Mouse (Mus musculus): ENCODE results near the gene Axdnd1. TPM values are rescaled to one million over a fixed set of nuclear protein-coding genes. Genes with fewer than 3 reads are reported as not detected.
"Not testable (repeated sequence)": the region's sequence is repeated elsewhere in the genome, so short reads cannot be mapped to it uniquely, and the experiment has no call there.

Axdnd1 gene
- polyA plus RNA-seq, 1 experiment = 0.06 TPM

DNA sequence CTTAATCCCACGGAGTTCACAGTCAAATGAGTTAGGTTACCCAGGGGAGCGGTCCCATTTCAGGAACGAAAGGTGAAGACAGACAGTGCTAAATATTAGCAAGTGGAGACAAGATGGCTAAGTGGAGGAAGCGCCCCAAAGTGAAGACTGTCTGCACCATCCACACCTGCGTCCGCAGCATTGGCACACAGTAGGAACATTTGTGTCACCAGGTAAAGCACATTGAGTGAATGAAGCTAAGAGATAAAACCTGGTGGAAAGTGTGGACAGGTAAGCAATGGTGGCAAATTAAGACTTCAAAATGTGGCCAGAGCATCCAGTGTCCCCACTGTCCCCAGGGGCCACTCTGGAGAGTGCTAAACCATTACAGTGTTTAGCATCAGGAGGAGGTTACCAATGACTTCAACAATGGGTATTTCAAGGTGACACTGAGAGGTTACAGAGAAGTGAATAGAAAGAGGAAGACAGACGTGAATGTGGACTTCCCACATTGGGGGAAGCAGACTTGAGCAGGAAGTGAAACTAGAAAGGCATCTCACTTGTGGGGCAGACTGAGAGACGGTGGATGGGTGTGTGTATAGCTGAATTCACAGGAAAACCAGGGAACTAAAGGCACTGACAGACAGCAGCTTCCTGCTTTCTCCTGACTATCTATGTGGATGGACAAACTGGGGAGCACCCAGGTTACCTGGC, 16.2 kb upstream of the Axdnd1 start:
- no peak for DNase-seq (ENCODE audit: low spot score)

DNA sequence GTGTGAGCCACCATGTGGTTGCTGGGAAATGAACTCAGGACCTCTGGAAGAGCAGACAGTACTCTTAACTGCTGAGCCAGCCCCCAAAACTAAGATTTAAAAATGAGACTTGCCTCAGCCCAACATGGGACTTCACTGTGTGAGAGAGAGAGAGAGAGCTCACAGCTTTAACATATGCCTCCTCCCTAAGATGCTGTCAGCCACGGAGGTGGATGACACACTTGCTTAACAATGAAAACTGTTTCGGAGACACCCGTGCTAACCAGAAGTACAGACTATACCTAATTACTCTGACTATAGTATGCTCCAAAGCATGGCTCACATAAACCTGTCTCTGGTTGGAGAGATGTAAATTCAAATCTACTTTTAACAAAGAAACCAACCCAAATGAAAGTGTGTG, 12.5 kb upstream of the Axdnd1 start:
- DNase-seq (ENCODE audit: low spot score) = no peak

DNA sequence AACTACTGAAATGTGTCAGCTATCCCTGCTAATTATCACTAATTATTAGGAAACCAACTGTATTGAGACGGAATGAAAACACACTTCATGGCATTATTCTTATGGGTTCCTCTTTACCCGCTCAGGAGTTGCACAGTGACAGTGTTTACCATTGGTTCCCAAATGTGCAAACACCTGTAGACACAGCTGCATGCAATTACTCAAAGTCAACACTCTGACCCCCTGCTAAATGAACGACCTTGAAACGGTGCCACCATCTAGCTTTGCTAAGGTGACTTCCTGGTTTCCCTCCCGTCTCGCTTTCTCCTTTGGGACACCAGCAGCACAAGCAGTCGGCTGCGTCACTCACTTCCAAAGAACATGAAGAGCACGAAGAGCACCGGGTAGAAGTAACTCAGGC, 11.5 kb upstream of the Axdnd1 start:
- no peak for DNase-seq (ENCODE audit: low spot score)

DNA sequence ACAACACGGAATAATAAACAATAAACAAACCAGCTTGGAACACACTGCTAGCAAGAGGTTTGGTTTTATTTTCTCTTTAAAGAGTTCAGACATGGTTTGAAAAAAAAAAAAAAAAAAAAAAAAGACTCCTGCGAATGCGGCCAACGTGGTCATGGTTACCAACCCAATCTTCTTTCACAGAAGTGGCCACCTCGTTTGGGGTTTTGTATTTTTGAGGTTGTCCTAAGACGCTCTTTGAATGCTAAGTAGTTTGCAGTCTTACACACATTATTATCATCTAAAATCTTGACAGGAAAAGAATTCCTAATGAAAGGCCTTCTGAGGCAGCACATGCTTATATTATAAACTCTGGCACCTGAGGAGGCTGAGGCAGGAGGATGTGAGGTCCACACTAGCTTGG, 7.5 kb upstream of the Axdnd1 start:
- DNase-seq (ENCODE audit: low spot score) = no peak

DNA sequence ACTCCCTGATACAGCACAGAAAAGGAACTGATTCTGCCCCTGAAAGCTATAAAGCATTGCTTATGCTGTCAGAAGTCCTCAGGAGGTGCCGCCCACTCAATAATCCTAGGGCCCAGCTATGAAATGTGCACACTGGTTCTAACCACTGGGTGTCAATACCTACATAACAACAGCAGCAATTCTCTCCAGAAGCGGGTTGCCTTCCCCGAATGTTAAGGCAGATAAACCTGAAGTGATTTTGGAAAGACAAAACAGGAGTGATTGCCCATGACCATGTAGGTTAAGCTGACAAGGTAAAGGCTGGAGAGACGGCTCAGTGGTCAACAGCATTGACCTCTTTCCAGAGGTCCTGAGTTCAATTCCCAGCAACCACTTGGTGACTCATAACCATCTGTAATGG, 4.8 kb upstream of the Axdnd1 start:
- no peak for DNase-seq (ENCODE audit: low spot score)

DNA sequence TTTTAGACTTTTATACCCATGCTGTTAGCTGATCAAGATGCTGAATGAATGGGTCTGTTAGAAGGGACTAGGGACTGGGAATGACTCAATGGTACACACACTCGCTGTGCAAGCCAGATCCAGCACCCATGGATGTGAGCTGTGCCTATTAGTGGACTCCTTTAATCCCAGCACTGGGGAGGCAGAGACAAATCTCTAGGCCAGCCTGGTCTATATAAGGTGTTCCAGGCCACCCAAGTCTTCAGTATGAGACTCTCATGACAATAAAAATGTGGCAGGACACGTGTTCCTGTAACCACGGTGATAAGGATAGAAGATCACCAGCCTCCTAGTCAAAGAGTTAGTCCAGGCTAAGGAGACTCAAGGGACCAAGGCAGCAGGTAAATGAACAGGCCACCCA, 3.1 kb upstream of the Axdnd1 start:
- DNase-seq (ENCODE audit: low spot score) = no peak

DNA sequence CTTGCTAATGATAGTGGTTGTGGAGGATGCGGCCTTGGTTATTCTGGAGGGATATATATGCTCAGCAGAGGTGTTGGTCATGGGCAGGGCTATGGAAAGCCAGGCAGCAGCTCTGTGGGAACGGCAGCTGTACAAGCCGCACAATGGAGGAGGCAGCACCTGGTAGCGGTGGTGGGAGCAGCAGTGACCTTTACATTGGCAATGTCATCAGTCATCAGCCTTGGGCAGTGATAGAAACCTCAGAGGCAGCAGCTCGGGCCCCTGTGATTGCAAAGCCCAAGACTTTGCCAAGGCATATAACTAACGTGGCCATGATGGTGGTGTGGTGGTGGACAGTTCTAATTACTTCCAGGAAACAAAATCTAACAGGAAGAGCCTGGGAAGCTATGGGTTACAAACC, 2.5 kb upstream of the Axdnd1 start:
- no peak for DNase-seq (ENCODE audit: low spot score)

DNA sequence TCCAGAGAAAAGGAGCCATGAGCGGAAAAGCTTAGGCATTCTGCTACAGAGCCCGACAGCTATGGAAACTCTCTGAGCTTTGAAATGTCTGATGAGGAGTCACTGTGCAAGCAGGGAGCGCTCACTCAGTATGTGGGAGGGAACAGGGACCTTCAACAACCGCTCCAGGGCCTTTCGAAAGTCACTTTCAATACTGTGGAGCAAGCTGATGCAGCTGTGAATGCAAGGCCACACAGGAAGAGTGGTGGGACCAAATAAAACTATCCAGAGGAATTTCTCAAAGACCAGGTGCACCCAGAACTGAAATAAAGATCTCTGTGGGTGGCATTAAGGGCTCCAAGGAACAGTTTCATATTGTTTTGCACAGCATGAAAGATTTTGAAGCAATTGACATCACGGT, 1.9 kb upstream of the Axdnd1 start:
- no peak for DNase-seq (ENCODE audit: low spot score)

DNA sequence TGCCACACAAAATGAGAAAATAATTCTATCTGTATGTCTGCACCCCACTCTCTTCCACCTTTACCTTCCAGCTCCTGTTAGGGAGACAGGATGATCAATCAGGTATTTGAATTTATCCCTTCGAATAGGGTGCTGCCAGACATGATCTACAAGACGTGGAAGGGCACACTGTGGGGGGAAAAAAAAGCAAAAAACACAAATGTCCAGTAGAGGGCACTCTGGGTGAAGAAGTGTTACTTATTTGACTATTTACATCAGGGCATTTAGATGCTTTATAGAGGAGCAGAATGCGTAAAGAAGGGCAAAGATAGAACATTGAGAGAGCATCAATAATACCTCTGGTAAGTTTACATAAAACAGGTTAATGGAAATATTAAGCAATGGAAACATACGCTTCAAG, 2.8 kb downstream of the Axdnd1 start:
- no peak for DNase-seq (ENCODE audit: low spot score)

DNA sequence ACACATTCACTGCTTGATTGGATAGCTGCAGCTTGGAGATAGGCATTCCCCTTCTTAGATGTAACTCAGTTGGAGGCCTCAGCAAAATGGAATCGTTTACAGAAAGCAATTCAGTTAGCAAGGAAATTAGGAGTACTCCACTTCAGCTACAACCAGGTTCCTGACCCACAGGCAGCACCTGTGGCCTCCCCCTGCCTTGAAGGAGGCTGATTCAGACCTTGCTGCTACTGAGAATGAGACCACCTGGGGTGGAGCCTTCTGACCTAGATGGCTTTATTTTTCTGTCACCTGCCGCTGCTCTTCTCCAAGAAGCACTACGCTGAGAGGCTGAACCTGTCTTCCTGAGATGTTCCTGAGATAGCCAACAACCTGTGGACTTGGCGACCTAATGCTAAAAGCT, 12.4 kb downstream of the Axdnd1 start:
- DNase-seq (ENCODE audit: low spot score) = no peak

DNA sequence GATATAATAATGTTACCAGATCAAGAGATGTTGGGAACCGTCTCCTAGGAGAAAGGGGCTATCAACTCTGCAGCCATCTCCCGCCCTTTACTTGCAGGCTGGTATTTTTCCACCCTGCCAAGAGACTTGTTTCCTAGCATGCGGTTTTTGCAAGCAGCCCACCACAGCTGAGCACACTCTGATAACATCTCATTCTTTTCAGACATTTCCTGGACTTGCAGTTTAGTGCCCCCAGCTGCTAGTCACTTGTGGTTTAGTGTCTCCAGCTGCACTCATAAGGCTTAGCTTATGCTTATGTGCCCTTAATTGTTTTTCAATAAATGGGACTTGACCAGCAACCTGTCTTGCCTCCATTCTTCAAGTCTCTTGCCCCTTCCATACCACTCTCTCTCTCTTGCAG, 13.0 kb downstream of the Axdnd1 start:
- no peak for DNase-seq (ENCODE audit: low spot score)

DNA sequence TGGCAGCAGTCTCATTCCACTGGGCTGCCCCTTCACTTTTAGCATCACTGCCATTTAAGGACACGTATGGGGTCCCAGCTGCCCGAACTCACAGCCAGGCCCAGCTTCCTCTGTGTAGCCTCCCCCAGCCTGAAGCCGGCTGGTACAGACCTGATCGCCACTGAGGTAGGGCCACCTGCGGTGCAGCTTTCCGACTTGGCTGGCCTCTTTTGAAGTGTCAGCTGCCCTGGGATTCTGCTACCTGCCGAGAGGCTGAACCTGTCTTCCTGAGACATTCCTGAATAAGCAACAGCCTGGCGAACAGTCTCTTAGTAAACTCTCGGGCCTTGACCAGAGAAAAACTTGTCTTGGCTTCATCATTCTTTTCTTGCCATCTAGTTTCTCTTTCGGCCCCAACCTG, 17.7 kb downstream of the Axdnd1 start:
- no peak for DNase-seq (ENCODE audit: low spot score)

DNA sequence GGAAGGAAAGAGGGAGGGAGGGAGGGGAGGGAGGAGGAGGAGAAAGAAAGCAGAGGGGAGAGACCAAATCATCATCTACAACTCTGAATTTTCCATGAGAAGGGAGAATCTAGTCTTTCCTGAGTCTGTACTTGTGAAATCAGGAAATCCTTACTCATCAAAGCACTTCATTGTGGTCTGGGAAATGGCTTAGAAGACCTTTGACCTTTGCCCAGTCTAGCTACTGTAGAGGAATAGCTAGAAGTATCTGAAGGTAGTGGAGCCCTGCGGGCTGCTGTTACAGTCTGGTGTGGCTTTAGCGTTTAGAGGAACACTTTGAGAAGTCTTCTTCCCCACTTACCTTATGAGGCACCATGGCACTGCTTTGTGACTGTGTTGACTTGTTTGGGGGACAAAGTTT, 18.5 kb downstream of the Axdnd1 start:
- DNase-seq (ENCODE audit: low spot score) = no peak

DNA sequence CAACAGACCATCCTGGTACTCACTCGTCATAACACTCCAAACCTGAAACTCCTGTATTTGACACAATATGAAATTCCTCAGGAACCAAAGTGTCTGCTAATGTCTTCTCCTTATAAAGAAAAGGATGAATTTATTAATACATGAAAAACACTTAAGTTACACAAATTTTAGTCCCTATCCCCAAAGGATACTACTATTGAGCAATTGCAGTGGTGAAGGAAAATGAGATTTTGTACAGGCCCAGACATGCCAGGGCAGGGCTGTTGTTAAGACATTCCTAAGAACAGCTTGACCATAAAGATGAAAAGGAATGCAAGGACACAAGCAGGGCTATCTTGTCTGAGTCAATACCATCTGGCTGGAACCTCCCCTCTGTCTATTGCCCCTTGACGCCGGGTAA, 20.8 kb downstream of the Axdnd1 start:
- DNase-seq (ENCODE audit: low spot score) = not testable (repeated sequence)

DNA sequence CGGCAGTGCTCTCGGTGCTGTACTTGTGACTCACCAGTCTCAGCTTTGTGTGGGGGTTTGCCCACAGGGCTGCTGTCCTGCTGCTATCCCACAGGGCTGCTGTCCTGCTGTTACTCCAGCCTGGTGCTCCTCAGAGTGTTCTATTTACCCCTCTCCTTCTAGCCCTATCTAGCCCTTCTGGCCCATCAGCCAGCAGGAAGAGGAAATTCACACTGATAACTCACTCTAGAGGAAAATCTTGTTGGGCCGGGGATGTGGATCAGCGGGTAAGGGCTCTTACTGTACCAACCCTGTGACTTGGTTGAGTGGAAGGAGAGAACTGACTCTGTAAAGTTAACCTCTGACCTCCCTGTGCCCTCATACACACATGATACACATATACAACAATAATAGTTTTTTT, 27.8 kb downstream of the Axdnd1 start:
- DNase-seq (ENCODE audit: low spot score) = no peak

DNA sequence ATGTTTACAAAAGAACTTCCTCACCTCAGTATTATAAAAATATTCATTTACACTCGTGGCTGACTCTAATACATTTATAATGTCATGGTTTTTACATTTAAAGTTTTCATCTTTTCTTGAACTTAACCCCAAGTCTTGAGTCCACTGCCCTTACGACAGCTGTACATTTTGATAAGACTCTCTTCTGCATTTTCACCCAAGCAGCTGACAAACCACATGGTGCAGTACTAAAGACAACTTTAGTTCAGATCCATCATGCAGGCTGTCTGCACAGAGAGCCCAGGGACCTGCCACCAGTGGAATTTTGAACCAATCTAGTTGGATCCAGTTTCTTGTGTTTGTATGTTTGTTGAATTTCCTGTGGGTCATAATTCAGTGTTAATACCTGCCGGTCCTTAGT, 34.1 kb downstream of the Axdnd1 start:
- no peak for DNase-seq (ENCODE audit: low spot score)

DNA sequence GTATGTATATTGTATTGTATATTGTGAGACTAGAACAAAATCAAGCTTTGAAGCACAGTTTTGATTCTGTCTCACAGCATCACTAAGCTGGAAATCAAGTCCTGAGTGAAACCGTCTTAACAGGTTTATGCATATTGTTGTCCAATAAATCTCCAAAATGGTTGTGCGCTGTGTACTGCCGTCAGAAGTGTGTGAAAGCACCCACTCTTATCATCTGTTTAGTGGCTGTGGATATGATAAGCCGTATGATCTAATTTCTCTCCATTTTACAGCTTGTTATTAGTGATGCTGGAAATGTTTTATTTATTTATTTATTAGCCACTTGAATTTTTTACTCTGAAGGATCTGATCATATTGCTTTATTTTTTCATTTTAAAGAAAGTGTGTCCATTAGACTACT, 34.7 kb downstream of the Axdnd1 start:
- DNase-seq (ENCODE audit: low spot score) = no peak

DNA sequence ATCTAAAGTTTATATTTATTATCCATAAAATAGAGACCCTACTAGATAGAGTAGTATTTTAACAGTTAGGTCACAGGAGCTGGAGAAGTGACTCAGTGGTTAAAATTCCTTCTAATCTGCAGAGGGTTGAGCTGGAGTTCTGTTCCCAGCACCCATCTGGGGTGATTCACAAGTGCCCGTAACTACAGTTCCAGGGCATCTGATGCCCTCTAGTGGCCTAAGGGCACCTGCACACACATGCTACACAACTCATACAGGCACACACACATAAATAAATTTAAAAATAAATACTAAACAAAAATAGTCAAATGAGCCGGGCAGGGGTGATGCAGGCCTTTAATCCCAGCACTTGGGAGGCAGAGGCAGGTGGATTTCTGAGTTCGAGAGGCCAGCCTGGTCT, 39.7 kb downstream of the Axdnd1 start:
- DNase-seq (ENCODE audit: low spot score) = no peak

DNA sequence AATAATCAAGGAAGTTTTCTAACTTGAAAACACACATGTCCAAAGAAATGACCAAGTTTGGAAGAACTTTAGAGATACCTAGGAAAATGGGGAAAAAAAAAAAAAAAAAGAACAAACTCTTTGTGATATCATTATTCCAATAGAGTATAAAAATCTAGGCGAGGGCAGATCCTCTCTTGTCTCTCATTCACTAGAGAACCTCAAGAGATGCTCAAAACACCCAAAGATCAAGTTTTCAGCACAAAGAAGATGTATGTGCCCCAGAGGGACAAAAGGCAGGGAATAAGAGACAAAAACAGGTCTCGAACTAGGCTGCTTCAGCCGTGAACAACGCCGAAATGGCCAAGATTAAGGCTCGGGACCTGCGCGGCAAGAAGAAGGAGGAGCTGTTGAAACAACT, 55.2 kb downstream of the Axdnd1 start, which contains the start of gene Gm2000:
Gene Gm2000, plus strand, starts transcription at position 301 of the 400 bp plus-strand sequence.
- no peak for DNase-seq (ENCODE audit: low spot score)

DNA sequence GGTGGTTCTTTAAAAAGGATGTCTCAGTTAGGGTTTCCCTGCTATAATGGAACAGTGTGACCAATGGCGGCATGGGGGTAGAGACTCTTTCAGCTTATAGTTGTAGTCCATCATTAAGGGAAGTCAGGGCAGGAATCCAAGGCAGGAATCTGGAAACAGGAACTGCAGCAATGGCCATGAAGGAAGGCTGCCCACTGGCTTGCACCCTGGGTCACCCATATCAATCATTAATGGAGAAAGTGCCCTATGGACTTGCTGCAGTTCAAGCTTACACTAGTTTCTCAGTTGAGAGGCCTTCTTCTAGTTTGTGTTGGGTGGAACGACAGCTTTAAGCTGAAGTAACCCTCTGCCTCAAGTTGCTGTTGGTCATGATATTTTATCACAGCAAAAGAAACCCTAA, 68.5 kb downstream of the Axdnd1 start:
- no peak for DNase-seq (ENCODE audit: low spot score)

DNA sequence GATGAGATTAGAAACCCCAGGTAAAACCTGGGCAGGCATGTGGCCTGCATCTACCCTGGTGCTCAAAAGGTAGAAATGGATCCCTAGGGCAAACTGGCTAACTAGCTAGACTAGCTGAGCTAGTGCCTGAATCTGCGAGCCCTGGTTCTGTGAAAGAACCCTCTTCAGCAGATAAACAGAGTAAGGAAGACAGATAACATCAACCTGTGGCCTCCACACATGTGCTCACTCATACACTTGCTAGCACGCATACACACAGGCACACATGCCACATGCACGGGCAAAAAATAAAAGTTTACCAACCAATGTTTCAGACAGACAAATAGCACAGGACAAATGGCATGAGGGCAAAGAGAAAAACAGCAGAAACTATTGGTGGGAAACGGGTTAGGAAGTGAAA, 70.5 kb downstream of the Axdnd1 start:
- DNase-seq (ENCODE audit: low spot score) = no peak

DNA sequence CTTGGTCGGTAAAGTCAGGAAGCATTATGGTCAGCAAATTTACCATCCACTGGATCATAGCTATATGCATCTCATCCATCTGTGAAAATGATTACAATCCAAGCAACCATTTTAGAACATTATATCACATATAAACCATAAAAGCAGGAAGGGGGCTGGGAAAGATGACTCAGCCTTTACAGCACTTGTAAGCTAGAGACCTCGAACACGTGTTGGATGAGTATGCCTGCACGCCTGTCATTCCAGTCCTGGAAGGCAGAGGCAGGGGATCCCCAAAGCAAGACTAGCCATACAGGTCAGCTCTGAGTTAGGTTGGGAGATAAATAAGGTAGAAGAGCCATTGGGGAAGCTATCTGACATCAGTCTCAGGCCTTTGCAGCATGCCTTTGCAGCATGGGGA, 71.9 kb downstream of the Axdnd1 start:
- no peak for DNase-seq (ENCODE audit: low spot score)

DNA sequence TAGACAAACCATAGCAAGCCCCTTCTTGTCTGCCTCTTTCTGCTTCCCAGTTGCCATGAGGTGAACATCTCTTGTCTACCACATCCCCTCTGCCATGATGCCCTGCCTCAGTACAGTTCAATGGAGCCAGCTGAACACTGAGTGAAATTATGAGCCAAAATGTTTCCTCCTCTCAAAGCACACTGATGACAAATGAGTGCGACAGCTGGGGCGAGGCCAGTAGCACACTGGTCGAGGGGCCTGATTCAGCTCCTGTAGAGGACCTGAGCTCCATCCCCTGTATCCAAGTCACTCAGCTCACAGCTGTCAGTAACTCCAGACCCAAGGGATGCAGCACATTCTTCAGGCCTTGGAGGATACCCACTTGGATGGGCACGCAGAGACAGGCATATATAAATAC, 75.3 kb downstream of the Axdnd1 start:
- DNase-seq (ENCODE audit: low spot score) = no peak

DNA sequence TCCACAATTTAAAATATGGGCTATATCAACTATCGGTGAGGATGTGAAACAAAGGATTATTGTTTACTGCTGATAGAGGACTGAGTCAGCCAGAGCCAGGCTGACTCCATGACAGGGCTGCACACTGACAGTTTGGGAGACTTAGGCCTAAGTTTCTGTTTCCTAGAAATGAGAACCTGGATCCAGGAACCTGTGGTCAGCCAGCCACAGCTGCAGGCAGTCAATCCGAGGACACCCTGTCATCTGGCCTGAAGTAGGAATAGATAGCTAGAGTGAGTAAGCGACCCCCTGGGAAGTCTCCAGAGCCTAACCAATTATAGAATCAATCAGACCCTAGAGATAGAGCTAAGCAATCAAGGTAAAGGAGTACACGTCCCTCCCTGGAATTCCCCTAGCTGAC, 76.5 kb downstream of the Axdnd1 start:
- no peak for DNase-seq (ENCODE audit: low spot score)

DNA sequence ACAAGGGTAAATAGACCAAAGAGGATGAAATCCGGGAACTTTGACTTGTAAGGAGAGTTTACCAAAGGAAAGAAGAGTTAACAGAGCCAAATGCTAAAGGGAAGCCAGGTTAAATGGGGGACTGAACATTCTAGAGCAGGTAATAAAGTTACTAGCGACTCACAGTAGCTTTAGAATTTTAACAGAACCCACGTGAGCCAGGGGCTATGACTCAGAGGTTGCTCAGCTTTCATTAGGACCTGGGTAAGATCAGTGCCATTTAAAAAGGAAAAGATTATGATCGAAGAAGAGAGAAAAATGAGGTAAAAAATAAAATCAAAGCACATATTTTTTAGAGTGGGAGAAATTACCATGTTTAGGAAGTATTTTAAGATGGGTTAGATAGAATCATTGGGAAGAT, 80.1 kb downstream of the Axdnd1 start:
- DNase-seq (ENCODE audit: low spot score) = no peak
